Mouse (Mus musculus): Measurements from ENCODE around the gene Fmc1. TPM values are rescaled to one million over a fixed set of nuclear protein-coding genes. Genes with fewer than 3 reads are reported as not detected.
"Not testable (repeated sequence)": the region's sequence is repeated elsewhere in the genome, so short reads cannot be mapped to it uniquely, and the experiment has no call there.

Fmc1 gene
- polyA plus RNA-seq, 1 experiment from 2014 or later: 164 TPM

- H3K27ac ChIP-seq (ENCODE audit: low read length): peak overlapping the region; percentile 99
- peaks cover 3% of the 10 kb centered on the region; the same call in 1 of the 2 replicates for H3K36me3 ChIP-seq (ENCODE audit: insufficient read depth, low read length)
- H3K4me2 ChIP-seq (replicated peaks; ENCODE audit: low read depth, low read length): peak overlapping the region; percentile 89
- H3K27me3 ChIP-seq (ENCODE audit: insufficient read depth, low read length): no peaks in the 10 kb centered on the region
- ATAC-seq (ENCODE audit: low FRiP score, low TSS enrichment): peak; percentile 84
- H3K4me3 ChIP-seq (ENCODE audit: low read length): peak overlapping the region; percentile 90
- H3K4me1 ChIP-seq (ENCODE audit: insufficient read depth, low read length): peaks cover 11% of the 10 kb centered on the region
- under 1% methylated on average over 53 of the region's 53 CpGs for WGBS
- H3K9ac ChIP-seq (replicated peaks; ENCODE audit: low read length): peak overlapping the region; percentile 95
- no peaks in the 10 kb centered on the region for H3K9me3 ChIP-seq (ENCODE audit: low read length)
These were observed 1.5 kb downstream of the Fmc1 start for GRCm38 (mm10) chr6:38534640-38535365.

DNA sequence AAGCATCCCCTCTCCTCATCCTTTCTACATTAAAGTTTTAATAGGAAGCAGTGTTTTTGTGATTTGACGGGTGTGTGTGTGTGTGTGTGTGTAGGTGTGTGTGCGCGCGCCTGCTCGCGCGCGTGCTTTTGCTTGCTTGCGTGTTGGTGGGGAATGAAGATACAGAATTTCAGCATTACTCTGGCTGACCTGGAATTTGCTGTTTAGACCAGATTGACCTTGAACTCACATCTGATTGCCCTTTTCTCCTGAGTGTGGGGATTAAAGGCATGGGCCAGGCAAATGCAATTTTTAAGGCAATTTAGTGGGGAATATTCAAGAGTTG lies 2.0 kb downstream of the Fmc1 start:
- Histone ChIP-seq H3K27me3 (ENCODE audit: insufficient read depth, low read length) (no peaks in the 10 kb centered on the region), H3K36me3 (ENCODE audit: insufficient read depth, low read length) (peaks cover 8% of the 10 kb centered on the region), H3K27ac (ENCODE audit: low read length) (peak overlapping the region; percentile 99), H3K4me1 (ENCODE audit: insufficient read depth, low read length) (peaks cover 11% of the 10 kb centered on the region), H3K4me2 (replicated peaks; ENCODE audit: low read depth, low read length) (peak overlapping the region; percentile 89), H3K4me3 (ENCODE audit: low read length) (peak overlapping the region; percentile 90), H3K9me3 (ENCODE audit: low read length) (no peaks in the 10 kb centered on the region), H3K9ac (replicated peaks; ENCODE audit: low read length) (peak overlapping the region; percentile 95)
- no peak for ATAC-seq (ENCODE audit: low FRiP score, low TSS enrichment)
- under 1% methylated on average over 9 of the region's 9 CpGs for WGBS

- H3K27me3 ChIP-seq (ENCODE audit: insufficient read depth, low read length): no peaks in the 10 kb centered on the region
- H3K4me3 ChIP-seq (ENCODE audit: low read length): peak overlapping the region; percentile 90; the same call in 1 of the 2 replicates
- H3K9me3 ChIP-seq (ENCODE audit: low read length): no peaks in the 10 kb centered on the region
- WGBS: 40% methylated on average over 1 of the region's 1 CpGs
- no peak overlapping the region for H3K9ac ChIP-seq (replicated peaks; ENCODE audit: low read length)
- H3K36me3 ChIP-seq (ENCODE audit: insufficient read depth, low read length): peaks cover 9% of the 10 kb centered on the region
- peak overlapping the region; percentile 89 for H3K4me2 ChIP-seq (replicated peaks; ENCODE audit: low read depth, low read length)
- H3K27ac ChIP-seq (ENCODE audit: low read length): no peak overlapping the region
- peaks cover 11% of the 10 kb centered on the region for H3K4me1 ChIP-seq (ENCODE audit: insufficient read depth, low read length)
- ATAC-seq (ENCODE audit: low FRiP score, low TSS enrichment): no peak
These were observed 2.5 kb downstream of the Fmc1 start for GRCm38 (mm10) chr6:38535788-38536187.

- not testable (repeated sequence) for H3K27me3 ChIP-seq (ENCODE audit: insufficient read depth, low read length); H3K4me3 ChIP-seq (ENCODE audit: low read length); H3K4me2 ChIP-seq (replicated peaks; ENCODE audit: low read depth, low read length); H3K9me3 ChIP-seq (ENCODE audit: low read length); ATAC-seq (ENCODE audit: low FRiP score, low TSS enrichment); H3K27ac ChIP-seq (ENCODE audit: low read length); H3K4me1 ChIP-seq (ENCODE audit: insufficient read depth, low read length); H3K9ac ChIP-seq (replicated peaks; ENCODE audit: low read length)
- H3K36me3 ChIP-seq (ENCODE audit: insufficient read depth, low read length): peaks cover 13% of the 10 kb centered on the region
- WGBS: 96% methylated on average over 4 of the region's 5 CpGs
These were observed 10.8 kb downstream of the Fmc1 start for GRCm38 (mm10) chr6:38544141-38544540.

GRCm38 (mm10) chr6:38547005-38547404 lies 13.7 kb downstream of the Fmc1 start:
- H3K27me3 ChIP-seq (ENCODE audit: insufficient read depth, low read length); H3K36me3 ChIP-seq (ENCODE audit: insufficient read depth, low read length); H3K4me2 ChIP-seq (replicated peaks; ENCODE audit: low read depth, low read length); H3K27ac ChIP-seq (ENCODE audit: low read length); H3K4me1 ChIP-seq (ENCODE audit: insufficient read depth, low read length); H3K9ac ChIP-seq (replicated peaks; ENCODE audit: low read length); ATAC-seq (ENCODE audit: low FRiP score, low TSS enrichment); H3K4me3 ChIP-seq (ENCODE audit: low read length); H3K9me3 ChIP-seq (ENCODE audit: low read length): not testable (repeated sequence)
- 84% methylated on average over 2 of the region's 2 CpGs for WGBS

GRCm38 (mm10) chr6:38547707-38548106 lies 14.4 kb downstream of the Fmc1 start:
- Histone ChIP-seq H3K4me3 (ENCODE audit: low read length) (no peak overlapping the region), H3K4me2 (replicated peaks; ENCODE audit: low read depth, low read length) (no peak overlapping the region), H3K36me3 (ENCODE audit: insufficient read depth, low read length) (no peaks in the 10 kb centered on the region), H3K9me3 (ENCODE audit: low read length) (no peaks in the 10 kb centered on the region), H3K4me1 (ENCODE audit: insufficient read depth, low read length) (no peaks in the 10 kb centered on the region), H3K27ac (ENCODE audit: low read length) (no peak overlapping the region), H3K27me3 (ENCODE audit: insufficient read depth, low read length) (no peaks in the 10 kb centered on the region), H3K9ac (replicated peaks; ENCODE audit: low read length) (no peak overlapping the region)
- WGBS: 79% methylated on average over 1 of the region's 1 CpGs
- no peak for ATAC-seq (ENCODE audit: low FRiP score, low TSS enrichment)

DNA sequence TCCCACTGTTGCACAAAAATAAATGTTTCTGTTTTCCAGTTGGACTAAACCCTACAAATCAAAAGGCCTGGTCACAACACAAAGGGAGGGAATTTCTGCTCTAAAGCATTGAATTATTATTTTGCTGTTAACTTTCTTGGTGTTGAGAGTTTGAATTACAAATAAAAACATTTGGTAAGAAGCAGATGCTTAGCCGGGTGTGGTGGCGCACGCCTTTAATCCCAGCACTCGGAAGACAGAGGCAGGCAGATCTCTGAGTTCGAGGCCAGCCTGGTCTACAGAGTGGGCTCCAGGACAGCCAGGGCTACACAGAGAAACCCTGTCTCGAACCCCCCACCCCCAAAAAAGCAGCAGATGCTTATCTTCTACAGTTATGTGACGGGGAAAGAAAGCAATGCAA lies 15.3 kb downstream of the Fmc1 start:
- H3K9me3 ChIP-seq (ENCODE audit: low read length); H3K27me3 ChIP-seq (ENCODE audit: insufficient read depth, low read length); H3K4me3 ChIP-seq (ENCODE audit: low read length); H3K4me2 ChIP-seq (replicated peaks; ENCODE audit: low read depth, low read length); H3K9ac ChIP-seq (replicated peaks; ENCODE audit: low read length); H3K27ac ChIP-seq (ENCODE audit: low read length); ATAC-seq (ENCODE audit: low FRiP score, low TSS enrichment); H3K36me3 ChIP-seq (ENCODE audit: insufficient read depth, low read length); H3K4me1 ChIP-seq (ENCODE audit: insufficient read depth, low read length): not testable (repeated sequence)
- 85% methylated on average over 7 of the region's 7 CpGs for WGBS

DNA sequence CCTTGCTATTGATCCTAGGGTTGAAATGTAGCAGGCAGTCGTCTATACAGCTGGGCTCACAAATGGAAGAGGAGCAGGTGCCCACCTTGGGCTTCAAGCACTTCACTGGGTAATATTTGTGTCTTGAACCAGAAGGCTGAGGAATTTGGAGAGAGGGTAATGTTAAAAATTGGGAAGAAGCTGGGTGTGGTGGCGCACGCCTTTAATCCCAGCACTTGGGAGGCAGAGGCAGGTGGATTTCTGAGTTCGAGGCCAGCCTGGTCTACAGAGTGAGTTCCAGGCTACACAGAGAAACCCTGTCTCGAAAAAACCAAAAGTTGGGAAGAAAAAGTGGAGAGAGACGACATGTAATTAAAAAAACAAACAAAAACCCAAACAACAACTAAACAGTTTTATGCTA lies 16.5 kb downstream of the Fmc1 start:
- H3K27me3 ChIP-seq (ENCODE audit: insufficient read depth, low read length); H3K9me3 ChIP-seq (ENCODE audit: low read length); ATAC-seq (ENCODE audit: low FRiP score, low TSS enrichment); H3K36me3 ChIP-seq (ENCODE audit: insufficient read depth, low read length): not testable (repeated sequence)
- 82% methylated on average over 6 of the region's 6 CpGs for WGBS
- Histone ChIP-seq H3K4me2 (replicated peaks; ENCODE audit: low read depth, low read length) (peak overlapping the region; percentile 70), H3K9ac (replicated peaks; ENCODE audit: low read length) (peak overlapping the region; percentile 95), H3K4me3 (ENCODE audit: low read length) (peak overlapping the region; percentile 85), H3K27ac (ENCODE audit: low read length) (peak overlapping the region; percentile 100), H3K4me1 (ENCODE audit: insufficient read depth, low read length) (peaks cover 12% of the 10 kb centered on the region; the same call in 1 of the 2 replicates)

GRCm38 (mm10) chr6:38550250-38551061 lies 17.2 kb downstream of the Fmc1 start:
- Histone ChIP-seq H3K4me3 (ENCODE audit: low read length) (peak overlapping the region; percentile 85), H3K27ac (ENCODE audit: low read length) (peak overlapping the region; percentile 100), H3K36me3 (ENCODE audit: insufficient read depth, low read length) (no peaks in the 10 kb centered on the region), H3K4me1 (ENCODE audit: insufficient read depth, low read length) (peaks cover 13% of the 10 kb centered on the region; the same call in 1 of the 2 replicates), H3K27me3 (ENCODE audit: insufficient read depth, low read length) (no peaks in the 10 kb centered on the region), H3K9me3 (ENCODE audit: low read length) (no peaks in the 10 kb centered on the region), H3K4me2 (replicated peaks; ENCODE audit: low read depth, low read length) (peak overlapping the region; percentile 70), H3K9ac (replicated peaks; ENCODE audit: low read length) (peak overlapping the region; percentile 95)
- 5% methylated on average over 28 of the region's 28 CpGs for WGBS
- ATAC-seq (ENCODE audit: low FRiP score, low TSS enrichment): peak; percentile 57

All from kidney, embryonic 16.5 days (tissue).